Mouse (Mus musculus): ENCODE measurements around the gene Rabl6. TPM values are rescaled to one million over a fixed set of nuclear protein-coding genes. Genes with fewer than 3 reads are reported as not detected.
A peak's percentile ranks its signal among the peaks of the same experiment; 100 is the strongest.

The Rabl6 gene
- polyA plus RNA-seq, 1 experiment from 2014 or later: 40.0 TPM

- ATAC-seq (replicated peaks; ENCODE audit: insufficient number of reproducible peaks, low FRiP score, low TSS enrichment): peak; percentile 43; the same call in 1 of the 2 replicates
- H3K4me1 ChIP-seq (ENCODE audit: control insufficient read depth, insufficient read depth, low read length): peaks cover 41% of the 10 kb centered on the region
- 8% methylated on average over 19 of the region's 19 CpGs for WGBS (ENCODE audit: insufficient replicate concordance)
- peak within 1 kb of the TSS; percentile 68 for H3K4me2 ChIP-seq
- peak within 1 kb of the TSS; percentile 47 for H3K9ac ChIP-seq (ENCODE audit: low read depth, low read length)
- H3K9me3 ChIP-seq (replicated peaks; ENCODE audit: control insufficient read depth, low read length): no peaks in the 10 kb centered on the region
- peaks cover 45% of the 10 kb centered on the region for H3K27me3 ChIP-seq (ENCODE audit: control insufficient read depth, insufficient read depth, low read length)
- no peak within 1 kb of the TSS for H3K27ac ChIP-seq (ENCODE audit: low read depth, low read length)
- peaks cover 13% of the 10 kb centered on the region for H3K36me3 ChIP-seq (ENCODE audit: control insufficient read depth, insufficient read depth, low read length)
- H3K4me3 ChIP-seq (ENCODE audit: low read depth, low read length): peak within 1 kb of the TSS; percentile 31; the same call in 1 of the 2 replicates
These were observed 26.9 kb downstream of the Rabl6 start, which contains the start of gene Ajm1 for GRCm38 (mm10) chr2:25581294-25581864. Gene Ajm1 (minus strand): TSS chr2:25581757.

GRCm38 (mm10) chr2:25580621-25581101 is 27.7 kb downstream of the Rabl6 start:
- no peak overlapping the region for H3K4me2 ChIP-seq
- WGBS (ENCODE audit: insufficient replicate concordance): 52% methylated on average over 6 of the region's 6 CpGs
- H3K4me3 ChIP-seq (ENCODE audit: low read depth, low read length): no peak overlapping the region
- ATAC-seq (replicated peaks; ENCODE audit: insufficient number of reproducible peaks, low FRiP score, low TSS enrichment): no peak
- H3K4me1 ChIP-seq (ENCODE audit: control insufficient read depth, insufficient read depth, low read length): peaks cover 43% of the 10 kb centered on the region
- no peak overlapping the region for H3K27ac ChIP-seq (ENCODE audit: low read depth, low read length)
- H3K36me3 ChIP-seq (ENCODE audit: control insufficient read depth, insufficient read depth, low read length): peaks cover 13% of the 10 kb centered on the region
- no peaks in the 10 kb centered on the region for H3K9me3 ChIP-seq (replicated peaks; ENCODE audit: control insufficient read depth, low read length)
- no peak overlapping the region for H3K9ac ChIP-seq (ENCODE audit: low read depth, low read length)
- H3K27me3 ChIP-seq (ENCODE audit: control insufficient read depth, insufficient read depth, low read length): peaks cover 52% of the 10 kb centered on the region

- WGBS (ENCODE audit: insufficient replicate concordance): 8% methylated on average over 27 of the region's 27 CpGs
- H3K4me1 ChIP-seq (ENCODE audit: control insufficient read depth, insufficient read depth, low read length): peaks cover 47% of the 10 kb centered on the region
These were observed 28.4 kb downstream of the Rabl6 start for GRCm38 (mm10) chr2:25579737-25580460.

GRCm38 (mm10) chr2:25578796-25579736 is 29.3 kb downstream of the Rabl6 start:
- peaks cover 48% of the 10 kb centered on the region for H3K4me1 ChIP-seq (ENCODE audit: control insufficient read depth, insufficient read depth, low read length)

More at GRCm38 (mm10) chr2:25579737-25580460, 28.4 kb downstream of the Rabl6 start:
- no peaks in the 10 kb centered on the region for H3K9me3 ChIP-seq (replicated peaks; ENCODE audit: control insufficient read depth, low read length)
- H3K4me2 ChIP-seq: peak overlapping the region; percentile 52
- peaks cover 52% of the 10 kb centered on the region for H3K27me3 ChIP-seq (ENCODE audit: control insufficient read depth, insufficient read depth, low read length)
- peak overlapping the region; percentile 21 for H3K4me3 ChIP-seq (ENCODE audit: low read depth, low read length)
- no peak for ATAC-seq (replicated peaks; ENCODE audit: insufficient number of reproducible peaks, low FRiP score, low TSS enrichment)
- no peak overlapping the region for H3K9ac ChIP-seq (ENCODE audit: low read depth, low read length)
- no peak overlapping the region for H3K27ac ChIP-seq (ENCODE audit: low read depth, low read length)
- H3K36me3 ChIP-seq (ENCODE audit: control insufficient read depth, insufficient read depth, low read length): peaks cover 7% of the 10 kb centered on the region

GRCm38 (mm10) chr2:25577951-25578795 is 30.1 kb downstream of the Rabl6 start:
- no peak for ATAC-seq (replicated peaks; ENCODE audit: insufficient number of reproducible peaks, low FRiP score, low TSS enrichment)
- Histone ChIP-seq H3K27me3 (ENCODE audit: control insufficient read depth, insufficient read depth, low read length) (peaks cover 52% of the 10 kb centered on the region), H3K4me3 (ENCODE audit: low read depth, low read length) (peak overlapping the region; percentile 14), H3K4me2 (peak overlapping the region; percentile 52), H3K36me3 (ENCODE audit: control insufficient read depth, insufficient read depth, low read length) (no peaks in the 10 kb centered on the region; the same call in 1 of the 2 replicates), H3K9ac (ENCODE audit: low read depth, low read length) (no peak overlapping the region), H3K4me1 (ENCODE audit: control insufficient read depth, insufficient read depth, low read length) (peaks cover 57% of the 10 kb centered on the region), H3K9me3 (replicated peaks; ENCODE audit: control insufficient read depth, low read length) (no peaks in the 10 kb centered on the region), H3K27ac (ENCODE audit: low read depth, low read length) (no peak overlapping the region)
- 5% methylated on average over 75 of the region's 75 CpGs for WGBS (ENCODE audit: insufficient replicate concordance)

More at GRCm38 (mm10) chr2:25578796-25579736, 29.3 kb downstream of the Rabl6 start:
- Histone ChIP-seq H3K27ac (ENCODE audit: low read depth, low read length) (no peak overlapping the region), H3K9me3 (replicated peaks; ENCODE audit: control insufficient read depth, low read length) (no peaks in the 10 kb centered on the region), H3K27me3 (ENCODE audit: control insufficient read depth, insufficient read depth, low read length) (peaks cover 52% of the 10 kb centered on the region), H3K4me3 (ENCODE audit: low read depth, low read length) (peak overlapping the region; percentile 21), H3K4me2 (peak overlapping the region; percentile 52), H3K9ac (ENCODE audit: low read depth, low read length) (no peak overlapping the region), H3K36me3 (ENCODE audit: control insufficient read depth, insufficient read depth, low read length) (peaks cover 6% of the 10 kb centered on the region)
- WGBS (ENCODE audit: insufficient replicate concordance): 4% methylated on average over 77 of the region's 77 CpGs
- no peak for ATAC-seq (replicated peaks; ENCODE audit: insufficient number of reproducible peaks, low FRiP score, low TSS enrichment)

GRCm38 (mm10) chr2:25576965-25577891 is 31.1 kb downstream of the Rabl6 start:
- peaks cover 56% of the 10 kb centered on the region for H3K4me1 ChIP-seq (ENCODE audit: control insufficient read depth, insufficient read depth, low read length)

More at GRCm38 (mm10) chr2:25576965-25577891, 31.1 kb downstream of the Rabl6 start:
- Histone ChIP-seq H3K9ac (ENCODE audit: low read depth, low read length) (no peak overlapping the region), H3K27ac (ENCODE audit: low read depth, low read length) (no peak overlapping the region), H3K4me3 (ENCODE audit: low read depth, low read length) (peak overlapping the region; percentile 14), H3K27me3 (ENCODE audit: control insufficient read depth, insufficient read depth, low read length) (peaks cover 52% of the 10 kb centered on the region), H3K4me2 (peak overlapping the region; percentile 52), H3K9me3 (replicated peaks; ENCODE audit: control insufficient read depth, low read length) (no peaks in the 10 kb centered on the region), H3K36me3 (ENCODE audit: control insufficient read depth, insufficient read depth, low read length) (no peaks in the 10 kb centered on the region)
- ATAC-seq (replicated peaks; ENCODE audit: insufficient number of reproducible peaks, low FRiP score, low TSS enrichment): no peak
- WGBS (ENCODE audit: insufficient replicate concordance): 12% methylated on average over 92 of the region's 92 CpGs

Data from heart, embryonic 11.5 days (tissue).